Mouse (Mus musculus): ENCODE measurements around the gene Lcn5. TPM values are rescaled to one million over a fixed set of nuclear protein-coding genes. Genes with fewer than 3 reads are reported as not detected.
A peak's percentile ranks its signal among the peaks of the same experiment; 100 is the strongest.

Gene Lcn5
- not detected in 2 replicates for polyA plus RNA-seq (2014; fragmentation: Nextera tagmentation; extraction: Ambion mirVana)

GRCm38 (mm10) chr2:25657652-25658051, at the start of gene Lcn5:
TSS of gene Lcn5 (plus strand) at chr2:25657952.
- H3K27ac ChIP-seq (ENCODE audit: low read depth, low read length), result no peak within 1 kb of the TSS
- no peak within 1 kb of the TSS for H3K4me2 ChIP-seq
- no peaks in the 10 kb centered on the region for H3K9me3 ChIP-seq (replicated peaks; ENCODE audit: control insufficient read depth, low read length)
- no peak within 1 kb of the TSS for H3K4me3 ChIP-seq (ENCODE audit: low read depth, low read length)
- no peak for ATAC-seq (replicated peaks; ENCODE audit: insufficient number of reproducible peaks, low FRiP score, low TSS enrichment)
- 0 out of 2 replicates have a peak, but pooled peaks cover 2% of the 10 kb centered on the region for H3K27me3 ChIP-seq (ENCODE audit: control insufficient read depth, insufficient read depth, low read length)
- H3K36me3 ChIP-seq (ENCODE audit: control insufficient read depth, insufficient read depth, low read length), result no peaks in the 10 kb centered on the region
- H3K9ac ChIP-seq (ENCODE audit: low read depth, low read length), result no peak within 1 kb of the TSS
- no peaks in the 10 kb centered on the region for H3K4me1 ChIP-seq (ENCODE audit: control insufficient read depth, insufficient read depth, low read length)

- peak overlapping the region; percentile 98 for H3K9ac ChIP-seq (ENCODE audit: low read depth, low read length)
- no peaks in the 10 kb centered on the region for H3K9me3 ChIP-seq (replicated peaks; ENCODE audit: control insufficient read depth, low read length)
- 70% methylated on average over 10 of the region's 10 CpGs for WGBS (ENCODE audit: insufficient replicate concordance)
- no peaks in the 10 kb centered on the region for H3K36me3 ChIP-seq (ENCODE audit: control insufficient read depth, insufficient read depth, low read length)
- peak overlapping the region; percentile 99 for H3K4me3 ChIP-seq (ENCODE audit: low read depth, low read length)
- ATAC-seq (replicated peaks; ENCODE audit: insufficient number of reproducible peaks, low FRiP score, low TSS enrichment), result no peak
- peak overlapping the region; percentile 73 for H3K4me2 ChIP-seq
- H3K4me1 ChIP-seq (ENCODE audit: control insufficient read depth, insufficient read depth, low read length), result peaks cover 10% of the 10 kb centered on the region; the same call in 1 of the 2 replicates
- peaks cover 19% of the 10 kb centered on the region for H3K27me3 ChIP-seq (ENCODE audit: control insufficient read depth, insufficient read depth, low read length)
- no peak overlapping the region for H3K27ac ChIP-seq (ENCODE audit: low read depth, low read length)
Observed at GRCm38 (mm10) chr2:25608671-25609070, 49.1 kb upstream of the Lcn5 start.

DNA sequence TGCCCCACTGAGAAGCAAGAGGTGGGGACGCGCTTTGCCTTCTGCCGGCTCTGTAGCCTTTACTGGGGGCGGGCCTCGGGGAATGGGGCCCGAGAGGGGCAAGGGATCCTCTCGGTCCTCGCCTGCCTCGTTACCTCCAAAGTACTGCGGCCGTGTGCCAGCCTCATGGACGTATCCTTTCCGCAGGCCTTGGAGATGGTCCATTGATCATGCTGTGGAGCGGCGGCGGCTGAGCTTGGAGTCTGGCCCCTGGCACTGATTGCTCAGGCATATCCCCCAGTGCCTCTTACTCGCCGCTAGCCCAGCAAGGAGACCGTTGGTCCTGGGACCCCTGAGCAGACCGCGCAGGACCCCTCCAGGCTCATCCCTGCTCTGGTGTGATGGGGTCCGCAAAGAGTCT, 41.4 kb upstream of the Lcn5 start:
- Histone ChIP-seq H3K36me3 (ENCODE audit: control insufficient read depth, insufficient read depth, low read length) (no peaks in the 10 kb centered on the region), H3K4me2 (peak overlapping the region; percentile 6; the same call in 1 of the 2 replicates), H3K9ac (ENCODE audit: low read depth, low read length) (no peak overlapping the region), H3K27me3 (ENCODE audit: control insufficient read depth, insufficient read depth, low read length) (peaks cover 66% of the 10 kb centered on the region), H3K4me1 (ENCODE audit: control insufficient read depth, insufficient read depth, low read length) (peaks cover 6% of the 10 kb centered on the region), H3K27ac (ENCODE audit: low read depth, low read length) (no peak overlapping the region), H3K9me3 (replicated peaks; ENCODE audit: control insufficient read depth, low read length) (no peaks in the 10 kb centered on the region), H3K4me3 (ENCODE audit: low read depth, low read length) (0 out of 2 replicates have a peak overlapping the region, but pooled peaks have one; percentile 17)
- no peak for ATAC-seq (replicated peaks; ENCODE audit: insufficient number of reproducible peaks, low FRiP score, low TSS enrichment)
- 15% methylated on average over 22 of the region's 22 CpGs for WGBS (ENCODE audit: insufficient replicate concordance)

DNA sequence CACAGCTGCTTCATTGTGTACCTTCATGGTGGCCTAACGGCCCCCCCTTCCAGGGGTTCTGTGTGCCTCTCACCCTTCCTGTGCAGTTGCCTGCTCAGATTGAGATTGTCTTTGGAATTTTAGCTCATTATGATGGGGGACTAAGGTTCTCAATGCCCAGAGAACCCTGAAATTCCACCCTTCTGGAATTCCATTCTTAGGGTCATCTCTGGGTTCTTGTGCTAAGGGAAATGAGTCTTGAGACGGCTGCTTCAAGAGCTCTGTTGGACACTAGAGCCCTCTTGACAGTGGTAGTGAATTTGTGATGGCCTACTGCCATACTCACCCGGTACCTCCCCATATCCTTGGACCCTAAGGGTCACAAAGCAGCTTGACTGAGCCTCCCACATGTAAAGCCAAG, 40.2 kb upstream of the Lcn5 start, which contains the start of gene Ccdc183:
Gene Ccdc183, minus strand, starts transcription at position 101 of the 400 bp plus-strand sequence.
- H3K36me3 ChIP-seq (ENCODE audit: control insufficient read depth, insufficient read depth, low read length), result no peaks in the 10 kb centered on the region
- H3K27me3 ChIP-seq (ENCODE audit: control insufficient read depth, insufficient read depth, low read length), result peaks cover 63% of the 10 kb centered on the region
- H3K9me3 ChIP-seq (replicated peaks; ENCODE audit: control insufficient read depth, low read length), result no peaks in the 10 kb centered on the region
- peak within 1 kb of the TSS; percentile 6; the same call in 1 of the 2 replicates for H3K4me2 ChIP-seq
- peaks cover 7% of the 10 kb centered on the region for H3K4me1 ChIP-seq (ENCODE audit: control insufficient read depth, insufficient read depth, low read length)
- H3K4me3 ChIP-seq (ENCODE audit: low read depth, low read length), result 0 out of 2 replicates have a peak within 1 kb of the TSS, but pooled peaks have one; percentile 17
- ATAC-seq (replicated peaks; ENCODE audit: insufficient number of reproducible peaks, low FRiP score, low TSS enrichment), result no peak
- WGBS (ENCODE audit: insufficient replicate concordance), result 67% methylated on average over 3 of the region's 3 CpGs
- no peak within 1 kb of the TSS for H3K9ac ChIP-seq (ENCODE audit: low read depth, low read length)
- H3K27ac ChIP-seq (ENCODE audit: low read depth, low read length), result no peak within 1 kb of the TSS

- Histone ChIP-seq H3K36me3 (ENCODE audit: control insufficient read depth, insufficient read depth, low read length) (no peaks in the 10 kb centered on the region), H3K9me3 (replicated peaks; ENCODE audit: control insufficient read depth, low read length) (no peaks in the 10 kb centered on the region), H3K4me1 (ENCODE audit: control insufficient read depth, insufficient read depth, low read length) (peaks cover 7% of the 10 kb centered on the region), H3K4me3 (ENCODE audit: low read depth, low read length) (no peak overlapping the region), H3K27ac (ENCODE audit: low read depth, low read length) (no peak overlapping the region), H3K27me3 (ENCODE audit: control insufficient read depth, insufficient read depth, low read length) (peaks cover 39% of the 10 kb centered on the region), H3K9ac (ENCODE audit: low read depth, low read length) (no peak overlapping the region), H3K4me2 (no peak overlapping the region)
- WGBS (ENCODE audit: insufficient replicate concordance), result 81% methylated on average over 6 of the region's 6 CpGs
- no peak for ATAC-seq (replicated peaks; ENCODE audit: insufficient number of reproducible peaks, low FRiP score, low TSS enrichment)
Observed at GRCm38 (mm10) chr2:25620386-25620785, 37.4 kb upstream of the Lcn5 start.

DNA sequence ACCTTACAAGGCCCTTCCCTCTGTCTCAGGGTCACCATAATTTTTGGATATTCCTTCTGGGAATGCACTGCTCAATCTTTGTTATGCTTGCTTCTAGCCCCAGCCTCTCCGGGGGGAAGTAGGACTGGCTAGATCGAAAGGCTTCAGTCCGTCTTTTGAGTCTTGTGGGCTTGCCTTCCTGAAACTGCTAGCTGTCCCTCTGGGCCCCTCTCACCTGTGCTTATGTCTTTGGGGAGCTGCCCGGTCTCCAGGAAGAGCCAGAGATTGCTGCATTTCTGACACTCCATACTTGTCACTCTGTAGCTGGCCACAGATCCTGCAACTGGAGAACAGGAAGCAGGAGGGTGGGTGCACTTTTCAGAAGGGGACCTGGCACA, 36.9 kb upstream of the Lcn5 start:
- no peak overlapping the region for H3K9ac ChIP-seq (ENCODE audit: low read depth, low read length)
- H3K36me3 ChIP-seq (ENCODE audit: control insufficient read depth, insufficient read depth, low read length), result no peaks in the 10 kb centered on the region
- no peaks in the 10 kb centered on the region for H3K9me3 ChIP-seq (replicated peaks; ENCODE audit: control insufficient read depth, low read length)
- H3K27me3 ChIP-seq (ENCODE audit: control insufficient read depth, insufficient read depth, low read length), result peaks cover 34% of the 10 kb centered on the region
- H3K4me2 ChIP-seq, result no peak overlapping the region
- WGBS (ENCODE audit: insufficient replicate concordance), result 86% methylated on average over 4 of the region's 4 CpGs
- H3K4me3 ChIP-seq (ENCODE audit: low read depth, low read length), result no peak overlapping the region
- H3K27ac ChIP-seq (ENCODE audit: low read depth, low read length), result no peak overlapping the region
- H3K4me1 ChIP-seq (ENCODE audit: control insufficient read depth, insufficient read depth, low read length), result peaks cover 7% of the 10 kb centered on the region
- no peak for ATAC-seq (replicated peaks; ENCODE audit: insufficient number of reproducible peaks, low FRiP score, low TSS enrichment)

GRCm38 (mm10) chr2:25621229-25622200, 36.2 kb upstream of the Lcn5 start, which contains the start of gene Tmem141:
TSS of gene Tmem141 (minus strand) at chr2:25622005.
- Histone ChIP-seq H3K9me3 (replicated peaks; ENCODE audit: control insufficient read depth, low read length) (no peaks in the 10 kb centered on the region), H3K4me1 (ENCODE audit: control insufficient read depth, insufficient read depth, low read length) (peaks cover 3% of the 10 kb centered on the region), H3K4me2 (peak within 1 kb of the TSS; percentile 88), H3K27me3 (ENCODE audit: control insufficient read depth, insufficient read depth, low read length) (peaks cover 28% of the 10 kb centered on the region), H3K27ac (ENCODE audit: low read depth, low read length) (no peak within 1 kb of the TSS), H3K9ac (ENCODE audit: low read depth, low read length) (peak within 1 kb of the TSS; percentile 76), H3K36me3 (ENCODE audit: control insufficient read depth, insufficient read depth, low read length) (no peaks in the 10 kb centered on the region), H3K4me3 (ENCODE audit: low read depth, low read length) (peak within 1 kb of the TSS; percentile 50)
- 7% methylated on average over 34 of the region's 34 CpGs for WGBS (ENCODE audit: insufficient replicate concordance)
- ATAC-seq (replicated peaks; ENCODE audit: insufficient number of reproducible peaks, low FRiP score, low TSS enrichment), result peak; percentile 84

DNA sequence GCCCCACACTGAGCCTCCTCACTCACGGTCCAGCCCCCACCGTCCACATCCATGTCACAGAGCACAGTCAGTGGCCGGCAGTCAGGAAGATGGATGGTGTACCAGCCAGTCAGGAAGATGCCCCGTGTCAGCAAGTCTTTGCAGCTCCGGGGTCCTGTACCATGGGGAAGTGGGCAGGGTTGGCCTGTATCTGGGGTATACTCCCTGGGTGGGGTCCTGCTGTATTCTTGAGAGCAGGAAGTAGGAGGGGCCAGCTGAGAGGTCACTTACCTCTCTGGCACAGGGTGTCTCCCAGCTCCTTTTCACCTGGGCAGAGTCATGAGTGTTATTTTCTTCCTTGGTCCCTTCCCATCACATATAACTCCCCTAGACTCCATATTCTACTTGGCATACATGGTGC, 31.8 kb upstream of the Lcn5 start:
- 48% methylated on average over 5 of the region's 5 CpGs for WGBS (ENCODE audit: insufficient replicate concordance)
- no peak overlapping the region for H3K4me2 ChIP-seq
- no peak overlapping the region for H3K27ac ChIP-seq (ENCODE audit: low read depth, low read length)
- H3K9me3 ChIP-seq (replicated peaks; ENCODE audit: control insufficient read depth, low read length), result no peaks in the 10 kb centered on the region
- no peak overlapping the region for H3K4me3 ChIP-seq (ENCODE audit: low read depth, low read length)
- no peak for ATAC-seq (replicated peaks; ENCODE audit: insufficient number of reproducible peaks, low FRiP score, low TSS enrichment)
- H3K36me3 ChIP-seq (ENCODE audit: control insufficient read depth, insufficient read depth, low read length), result no peaks in the 10 kb centered on the region
- peaks cover 3% of the 10 kb centered on the region; the same call in 1 of the 2 replicates for H3K4me1 ChIP-seq (ENCODE audit: control insufficient read depth, insufficient read depth, low read length)
- no peaks in the 10 kb centered on the region for H3K27me3 ChIP-seq (ENCODE audit: control insufficient read depth, insufficient read depth, low read length)
- no peak overlapping the region for H3K9ac ChIP-seq (ENCODE audit: low read depth, low read length)

Measured in heart, embryonic 11.5 days (tissue).